Mouse (Mus musculus): Measurements from ENCODE around the gene Psma6.

DNA sequence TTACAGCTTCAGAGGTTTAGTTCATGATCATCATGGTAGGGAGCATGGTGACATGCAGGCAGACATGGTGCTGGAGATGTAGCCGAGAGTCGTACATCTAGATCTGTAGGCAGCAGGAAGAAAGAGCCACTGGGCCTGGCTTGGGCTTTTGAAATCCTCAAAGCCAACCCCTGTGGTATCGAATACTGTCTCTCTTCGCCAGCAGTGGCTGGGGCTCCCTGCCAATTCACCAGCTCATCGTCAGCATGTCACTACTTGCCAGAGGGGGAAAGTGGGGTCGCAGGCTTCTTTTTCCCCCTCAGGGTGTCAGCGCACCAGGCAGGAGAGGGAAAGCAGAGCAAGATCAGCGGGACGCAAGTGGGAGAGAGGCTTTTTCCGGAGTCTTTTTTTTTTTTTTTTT lies 71.2 kb downstream of the Psma6 start:
- no peak for TF ChIP-seq POLR2A (IDR thresholded peaks at IDR 0.05; ENCODE audit: borderline replicate concordance, insufficient read depth, low read length)
- no peak for TF ChIP-seq CTCF (IDR thresholded peaks at IDR 0.05; ENCODE audit: borderline replicate concordance, insufficient read depth, low read depth, low read length)
